Mouse (Mus musculus): ENCODE data around the gene Il22ra2. TPM values are rescaled to one million over a fixed set of nuclear protein-coding genes. Genes with fewer than 3 reads are reported as not detected.

Il22ra2 gene
- total RNA-seq, 2 experiments from 2014 or later: 0.87 TPM; not detected in 1

- ATAC-seq (ENCODE audit: poor library complexity, severe bottlenecking): no peak
These were observed 22.3 kb upstream of the Il22ra2 start for GRCm38 (mm10) chr10:19599331-19600092.

- ATAC-seq (ENCODE audit: poor library complexity, severe bottlenecking): no peak
These were observed 21.7 kb upstream of the Il22ra2 start for GRCm38 (mm10) chr10:19600093-19600420.

- ATAC-seq (ENCODE audit: poor library complexity, severe bottlenecking): peak; percentile 17; the same call in 1 of the 2 replicates
These were observed 20.3 kb upstream of the Il22ra2 start for GRCm38 (mm10) chr10:19601502-19601901.

GRCm38 (mm10) chr10:19603231-19603630 is 18.6 kb upstream of the Il22ra2 start:
- ATAC-seq (ENCODE audit: poor library complexity, severe bottlenecking): no peak

GRCm38 (mm10) chr10:19609125-19609524 is 12.7 kb upstream of the Il22ra2 start:
- ATAC-seq (ENCODE audit: poor library complexity, severe bottlenecking): no peak

GRCm38 (mm10) chr10:19611616-19612015 is 10.2 kb upstream of the Il22ra2 start:
- no peak for ATAC-seq (ENCODE audit: poor library complexity, severe bottlenecking)

GRCm38 (mm10) chr10:19613111-19613753 is 8.6 kb upstream of the Il22ra2 start:
- peak; percentile 79 for ATAC-seq (ENCODE audit: poor library complexity, severe bottlenecking)

- no peak for ATAC-seq (ENCODE audit: poor library complexity, severe bottlenecking)
These were observed 2.1 kb upstream of the Il22ra2 start for GRCm38 (mm10) chr10:19619736-19620135.

- ATAC-seq (ENCODE audit: poor library complexity, severe bottlenecking): no peak
These were observed 2.8 kb downstream of the Il22ra2 start for GRCm38 (mm10) chr10:19624617-19625016.

- ATAC-seq (ENCODE audit: poor library complexity, severe bottlenecking): no peak
These were observed 5.5 kb downstream of the Il22ra2 start for GRCm38 (mm10) chr10:19627342-19627741.

- no peak for ATAC-seq (ENCODE audit: poor library complexity, severe bottlenecking)
These were observed 6.0 kb downstream of the Il22ra2 start for GRCm38 (mm10) chr10:19627748-19628147.

- no peak for ATAC-seq (ENCODE audit: poor library complexity, severe bottlenecking)
These were observed 9.9 kb downstream of the Il22ra2 start for GRCm38 (mm10) chr10:19631616-19632195.

- ATAC-seq (ENCODE audit: poor library complexity, severe bottlenecking): no peak
These were observed 17.1 kb downstream of the Il22ra2 start for GRCm38 (mm10) chr10:19638851-19639250.

GRCm38 (mm10) chr10:19639630-19640029 is 17.8 kb downstream of the Il22ra2 start:
- no peak for ATAC-seq (ENCODE audit: poor library complexity, severe bottlenecking)

GRCm38 (mm10) chr10:19645119-19645518 is 23.3 kb downstream of the Il22ra2 start:
- ATAC-seq (ENCODE audit: poor library complexity, severe bottlenecking): no peak

GRCm38 (mm10) chr10:19657426-19657825 is 35.6 kb downstream of the Il22ra2 start:
- no peak for ATAC-seq (ENCODE audit: poor library complexity, severe bottlenecking)

GRCm38 (mm10) chr10:19659953-19660352 is 38.2 kb downstream of the Il22ra2 start:
- ATAC-seq (ENCODE audit: poor library complexity, severe bottlenecking): no peak

- ATAC-seq (ENCODE audit: poor library complexity, severe bottlenecking): peak; percentile 67
These were observed 47.2 kb downstream of the Il22ra2 start for GRCm38 (mm10) chr10:19668973-19669372.

GRCm38 (mm10) chr10:19672015-19672414 is 50.2 kb downstream of the Il22ra2 start:
- ATAC-seq (ENCODE audit: poor library complexity, severe bottlenecking): no peak

GRCm38 (mm10) chr10:19673146-19673545 is 51.3 kb downstream of the Il22ra2 start:
- no peak for ATAC-seq (ENCODE audit: poor library complexity, severe bottlenecking)
